Mouse (Mus musculus) spleen, adult 2 months (tissue): ENCODE measurements around the gene Prkce. TPM values are rescaled to one million over a fixed set of nuclear protein-coding genes. Genes with fewer than 3 reads are reported as not detected.
"Not testable (repeated sequence)": the region's sequence is repeated elsewhere in the genome, so short reads cannot be mapped to it uniquely, and the experiment has no call there.

Experiments used
- DNase-seq, 2 experiments: peaks; one replicate each; pipeline versions ENCODE4 v3.0.0 to v3.0.0-alpha.2; 2012 to 2021; ENCODE audit warnings: low spot score in 2 of 2, low read depth in 1 of 2
- H3K27ac ChIP-seq: fragments of 200-500 bp; 2 replicates; pipeline ENCODE4 v1.5.1; 2012; ENCODE audit warnings: low read length, inconsistent platforms; ENCODE audit not compliant: insufficient read depth
- H3K27me3 ChIP-seq: fragments of 200-500 bp; 2 replicates; pipeline ENCODE4 v1.6.1; 2012; ENCODE audit warnings: mild to moderate bottlenecking, moderate library complexity, low read length, inconsistent platforms; ENCODE audit not compliant: control insufficient read depth, insufficient read depth
- H3K36me3 ChIP-seq: fragments of 200-500 bp; 2 replicates; pipeline ENCODE4 v1.6.1; 2012; ENCODE audit warnings: mild to moderate bottlenecking, low read length, inconsistent platforms; ENCODE audit not compliant: control insufficient read depth, insufficient read depth
- H3K4me1 ChIP-seq: fragments of 200-500 bp; 2 replicates; pipeline ENCODE4 v1.6.1; 2011; ENCODE audit warnings: inconsistent platforms; ENCODE audit not compliant: control insufficient read depth, insufficient read depth, insufficient read length
- H3K4me3 ChIP-seq: fragments of 200-500 bp; 2 replicates; pipeline ENCODE4 v1.5.1; 2011; ENCODE audit warnings: mild to moderate bottlenecking, inconsistent platforms; ENCODE audit not compliant: insufficient read depth, insufficient read length; ENCODE audit errors: extremely low read depth
- CTCF ChIP-seq: fragments of 200-500 bp; IDR thresholded peaks from 2 replicates; pipeline ENCODE4 v1.5.1; 2011; ENCODE audit warnings: mild to moderate bottlenecking, inconsistent platforms; ENCODE audit not compliant: insufficient read depth, insufficient read length, insufficient replicate concordance; ENCODE audit errors: extremely low read depth
- POLR2A ChIP-seq: fragments of 200-500 bp; IDR thresholded peaks from 2 replicates; pipeline ENCODE4 v1.6.1; 2011; ENCODE audit warnings: low read depth, low read length, inconsistent platforms
- WGBS: fragments of 180-500 bp; shearing (Covaris S2); methylation state at CpG from one replicate; pipeline ENCODE4 v1.1.7; 2018; 5-methylcytosine and 5-hydroxymethylcytosine counted together
- polyA plus RNA-seq: library from polyadenylated mRNA; depleted of rRNA; stranded (reverse); fragments of >200 nt; gene quantifications from 2 replicates; pipeline ENCODE4 v1.2.3, GENCODE M21; 2012

Prkce gene
- polyA plus RNA-seq, 1 experiment: 4.8 TPM

GRCm38 (mm10) chr17:86466412-86466811, 298.8 kb downstream of the Prkce start:
- Histone ChIP-seq H3K4me3 (no peak overlapping the region), H3K27ac (0 out of 2 replicates have a peak overlapping the region, but pooled peaks have one; percentile 75), H3K27me3 (no peaks in the 10 kb centered on the region), H3K36me3 (no peaks in the 10 kb centered on the region), H3K4me1 (peaks cover 14% of the 10 kb centered on the region; the same call in 1 of the 2 replicates)
- TF ChIP-seq POLR2A (no peak), CTCF (no peak)
- DNase-seq: no peak
- WGBS: 87% methylated on average over 7 of the region's 7 CpGs

- no peaks in the 10 kb centered on the region for H3K27me3 ChIP-seq
- peak overlapping the region; percentile 75 for H3K27ac ChIP-seq
- WGBS: 68% methylated on average over 7 of the region's 7 CpGs
- no peak overlapping the region for H3K4me3 ChIP-seq
- no peak for TF ChIP-seq POLR2A
- TF ChIP-seq CTCF: no peak
- no peak for DNase-seq
- H3K36me3 ChIP-seq: no peaks in the 10 kb centered on the region
- H3K4me1 ChIP-seq: peaks cover 14% of the 10 kb centered on the region; the same call in 1 of the 2 replicates
Observed at GRCm38 (mm10) chr17:86466871-86467270, 299.3 kb downstream of the Prkce start.

DNA sequence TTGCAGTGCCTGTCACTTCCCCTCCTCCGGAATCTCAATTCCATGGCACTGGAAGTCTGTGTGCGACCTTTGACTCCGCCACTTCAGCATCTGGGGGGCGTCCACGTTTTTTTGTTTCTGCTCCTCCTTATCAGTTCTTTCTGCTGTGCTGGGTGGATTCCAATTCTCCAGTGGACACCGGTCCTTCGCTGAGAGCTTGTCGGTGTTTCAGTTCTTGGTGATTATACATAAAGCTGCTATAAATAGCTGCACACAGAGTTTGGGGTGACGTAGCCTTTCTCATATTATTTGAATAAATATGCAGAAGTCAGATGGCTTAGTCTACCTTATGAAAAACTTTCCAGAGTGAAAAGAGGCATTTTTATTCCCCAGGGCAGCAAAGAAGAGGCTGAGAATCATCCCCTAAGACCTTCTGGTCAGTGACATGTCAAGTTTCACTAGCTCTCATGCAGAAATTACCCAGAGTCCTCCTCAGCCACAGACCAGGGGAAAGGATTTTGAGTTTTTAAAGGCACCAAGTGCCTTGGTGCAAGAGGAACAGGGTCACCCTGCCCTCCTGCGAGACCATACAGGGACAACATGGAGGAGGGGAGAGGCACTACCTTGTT, 299.8 kb downstream of the Prkce start:
- WGBS: 52% methylated on average over 10 of the region's 10 CpGs
- no peak for TF ChIP-seq CTCF
- peak overlapping the region; percentile 79 for H3K27ac ChIP-seq

GRCm38 (mm10) chr17:86467967-86468366, 300.4 kb downstream of the Prkce start:
- no peak for DNase-seq
- no peak for TF ChIP-seq POLR2A
- no peak for TF ChIP-seq CTCF

More for the DNA sequence above, 299.8 kb downstream of the Prkce start:
- peak; percentile 13 to 77 for DNase-seq
- H3K4me3 ChIP-seq: no peak overlapping the region
- H3K4me1 ChIP-seq: peaks cover 14% of the 10 kb centered on the region; the same call in 1 of the 2 replicates
- no peaks in the 10 kb centered on the region for H3K27me3 ChIP-seq
- no peaks in the 10 kb centered on the region for H3K36me3 ChIP-seq

GRCm38 (mm10) chr17:86470160-86470559, 302.6 kb downstream of the Prkce start:
- no peak for TF ChIP-seq CTCF
- TF ChIP-seq POLR2A: no peak
- Histone ChIP-seq H3K4me3 (no peak overlapping the region), H3K36me3 (no peaks in the 10 kb centered on the region), H3K4me1 (peaks cover 14% of the 10 kb centered on the region; the same call in 1 of the 2 replicates), H3K27ac (no peak overlapping the region), H3K27me3 (no peaks in the 10 kb centered on the region)
- WGBS: 89% methylated on average over 5 of the region's 5 CpGs
- no peak for DNase-seq

More at GRCm38 (mm10) chr17:86467967-86468366, 300.4 kb downstream of the Prkce start:
- peaks cover 14% of the 10 kb centered on the region; the same call in 1 of the 2 replicates for H3K4me1 ChIP-seq
- H3K27ac ChIP-seq: peak overlapping the region; percentile 79
- H3K36me3 ChIP-seq: no peaks in the 10 kb centered on the region
- H3K27me3 ChIP-seq: no peaks in the 10 kb centered on the region
- no peak overlapping the region for H3K4me3 ChIP-seq
- 92% methylated on average over 5 of the region's 5 CpGs for WGBS

DNA sequence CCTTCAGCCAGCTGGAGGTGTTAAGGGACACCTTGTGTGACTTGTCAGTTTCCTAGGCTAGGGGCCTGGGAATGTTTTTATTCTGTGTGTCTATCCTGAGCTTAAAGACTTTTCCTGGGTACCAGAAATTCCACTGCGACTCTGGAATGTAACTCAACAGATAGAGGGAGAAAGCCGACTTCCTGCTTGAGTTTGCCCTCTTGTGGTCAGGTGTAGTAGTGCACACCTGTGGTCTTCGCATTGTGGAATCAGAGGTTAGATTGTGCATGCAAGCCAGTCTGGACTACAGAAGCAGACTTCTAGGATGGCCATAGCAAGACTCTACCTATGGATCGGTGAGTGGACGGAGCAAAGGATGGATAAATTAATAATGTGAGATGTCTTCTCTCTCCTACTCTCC, 304.1 kb downstream of the Prkce start:
- Histone ChIP-seq H3K27me3 (no peaks in the 10 kb centered on the region), H3K4me3 (no peak overlapping the region), H3K36me3 (no peaks in the 10 kb centered on the region; the same call in 1 of the 2 replicates), H3K4me1 (peaks cover 13% of the 10 kb centered on the region; the same call in 1 of the 2 replicates), H3K27ac (no peak overlapping the region)
- peak; percentile 18 to 65 for DNase-seq
- TF ChIP-seq CTCF (peak; percentile 62; the same call in 1 of the 2 replicates), POLR2A (no peak)
- WGBS: 71% methylated on average over 5 of the region's 5 CpGs

- TF ChIP-seq POLR2A (no peak), CTCF (no peak)
Observed at GRCm38 (mm10) chr17:86476674-86477073, 309.1 kb downstream of the Prkce start.

GRCm38 (mm10) chr17:86477401-86477800, 309.8 kb downstream of the Prkce start:
- H3K4me3 ChIP-seq, H3K27ac ChIP-seq, H3K36me3 ChIP-seq, H3K27me3 ChIP-seq, DNase-seq, H3K4me1 ChIP-seq: not testable (repeated sequence)

More at GRCm38 (mm10) chr17:86476674-86477073, 309.1 kb downstream of the Prkce start:
- peaks cover 2% of the 10 kb centered on the region; the same call in 1 of the 2 replicates for H3K36me3 ChIP-seq
- WGBS: 86% methylated on average over 10 of the region's 10 CpGs
- H3K27ac ChIP-seq: no peak overlapping the region
- H3K4me3 ChIP-seq: no peak overlapping the region
- no peak for DNase-seq
- H3K27me3 ChIP-seq: no peaks in the 10 kb centered on the region
- no peaks in the 10 kb centered on the region for H3K4me1 ChIP-seq
